Mouse (Mus musculus) bone marrow, adult 2 months (tissue): ENCODE results near the gene Rgs9. TPM values are rescaled to one million over a fixed set of nuclear protein-coding genes. Genes with fewer than 3 reads are reported as not detected.

ENCODE experiments used
- H3K27ac ChIP-seq: fragments of 200-500 bp; 2 replicates; pipeline ENCODE4 v1.5.1; 2012; ENCODE audit warnings: low read depth, mild to moderate bottlenecking, control low read depth, inconsistent platforms, low read length; ENCODE audit not compliant: control insufficient read depth, poor library complexity, insufficient read depth
- H3K4me1 ChIP-seq: fragments of 200-500 bp; 2 replicates; pipeline ENCODE4 v1.6.1; 2011; ENCODE audit warnings: low read length; ENCODE audit not compliant: control insufficient read depth, insufficient read depth
- H3K4me3 ChIP-seq: fragments of 200-500 bp; replicated peaks from 2 replicates; pipeline ENCODE3; 2011; ENCODE audit warnings: mild to moderate bottlenecking, low read depth, low read length, control low read depth; ENCODE audit not compliant: control insufficient read depth
- CTCF ChIP-seq: fragments of 200-500 bp; IDR thresholded peaks from 2 replicates; pipeline ENCODE4 v1.5.1; 2011; ENCODE audit warnings: low read length, control low read depth; ENCODE audit not compliant: control insufficient read depth, insufficient read depth
- POLR2A ChIP-seq: fragments of 200-500 bp; IDR thresholded peaks from 2 replicates; pipeline ENCODE4 v1.6.1; 2011; ENCODE audit warnings: low read depth, mild to moderate bottlenecking, control low read depth, low read length, borderline replicate concordance; ENCODE audit not compliant: control insufficient read depth
- WGBS: fragments of 180-500 bp; shearing (Covaris S2); methylation state at CpG from one replicate; pipeline ENCODE4 v1.1.7; 2018; 5-methylcytosine and 5-hydroxymethylcytosine counted together
- polyA plus RNA-seq: library from polyadenylated mRNA; stranded (reverse); fragments of >200 nt; gene quantifications from 2 replicates; pipeline ENCODE4 v1.2.4, GENCODE M21; 2011; ENCODE audit warnings: low replicate concordance; ENCODE audit not compliant: missing spikeins, insufficient read depth, insufficient read length

The Rgs9 gene
- polyA plus RNA-seq, 1 experiment: 0.57 TPM

- TF ChIP-seq CTCF (no peak), POLR2A (no peak)
- 47% methylated on average over 15 of the region's 15 CpGs for WGBS
- Histone ChIP-seq H3K4me1 (no peaks in the 10 kb centered on the region), H3K4me3 (no peak overlapping the region), H3K27ac (no peak overlapping the region)
These were observed 79.1 kb downstream of the Rgs9 start for GRCm38 (mm10) chr11:109218722-109219430.

GRCm38 (mm10) chr11:109217827-109218536 lies 79.9 kb downstream of the Rgs9 start:
- WGBS: 71% methylated on average over 12 of the region's 12 CpGs
- Histone ChIP-seq H3K4me1 (no peaks in the 10 kb centered on the region), H3K27ac (no peak overlapping the region), H3K4me3 (no peak overlapping the region)
- TF ChIP-seq POLR2A (no peak), CTCF (no peak)

- no peak for TF ChIP-seq POLR2A
- TF ChIP-seq CTCF: no peak
These were observed 87.2 kb downstream of the Rgs9 start for GRCm38 (mm10) chr11:109210772-109211171.

GRCm38 (mm10) chr11:109210341-109210740 lies 87.6 kb downstream of the Rgs9 start:
- 78% methylated on average over 7 of the region's 7 CpGs for WGBS
- Histone ChIP-seq H3K4me1 (no peaks in the 10 kb centered on the region), H3K27ac (no peak overlapping the region), H3K4me3 (no peak overlapping the region)
- TF ChIP-seq POLR2A (no peak), CTCF (no peak)

More at GRCm38 (mm10) chr11:109210772-109211171, 87.2 kb downstream of the Rgs9 start:
- 74% methylated on average over 11 of the region's 11 CpGs for WGBS
- Histone ChIP-seq H3K4me1 (no peaks in the 10 kb centered on the region), H3K4me3 (no peak overlapping the region), H3K27ac (no peak overlapping the region)

- Histone ChIP-seq H3K27ac (no peak overlapping the region), H3K4me3 (no peak overlapping the region), H3K4me1 (no peaks in the 10 kb centered on the region)
- no peak for TF ChIP-seq CTCF
- no peak for TF ChIP-seq POLR2A
- 71% methylated on average over 13 of the region's 13 CpGs for WGBS
These were observed 91.2 kb downstream of the Rgs9 start for GRCm38 (mm10) chr11:109206732-109207131.

DNA sequence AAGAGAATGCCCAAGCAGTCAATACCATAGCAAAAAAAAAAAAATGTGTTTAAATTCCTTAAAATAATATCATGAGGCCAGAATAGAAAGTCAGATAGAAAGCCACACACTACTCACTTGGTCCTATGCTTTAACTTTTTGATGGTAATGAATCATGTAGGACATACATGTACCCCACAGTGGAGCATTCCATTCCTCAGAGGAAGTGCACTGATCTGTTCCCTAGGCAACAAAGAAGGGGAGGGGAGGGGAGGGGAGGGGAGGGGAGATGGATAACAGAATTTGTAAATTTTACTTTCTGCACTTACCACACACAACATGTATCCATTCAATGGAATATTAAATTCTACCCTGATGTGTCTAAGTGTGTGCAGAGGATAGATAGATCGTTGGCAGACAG lies 91.9 kb downstream of the Rgs9 start:
- 74% methylated on average over 1 of the region's 1 CpGs for WGBS

GRCm38 (mm10) chr11:109199612-109200293 lies 98.2 kb downstream of the Rgs9 start:
- Histone ChIP-seq H3K4me1 (no peaks in the 10 kb centered on the region), H3K27ac (no peak overlapping the region), H3K4me3 (no peak overlapping the region)
- WGBS: 45% methylated on average over 8 of the region's 8 CpGs
- TF ChIP-seq POLR2A (no peak), CTCF (no peak)

More for the DNA sequence above, 91.9 kb downstream of the Rgs9 start:
- Histone ChIP-seq H3K4me1 (no peaks in the 10 kb centered on the region), H3K27ac (no peak overlapping the region), H3K4me3 (no peak overlapping the region)
- TF ChIP-seq POLR2A: no peak
- no peak for TF ChIP-seq CTCF

DNA sequence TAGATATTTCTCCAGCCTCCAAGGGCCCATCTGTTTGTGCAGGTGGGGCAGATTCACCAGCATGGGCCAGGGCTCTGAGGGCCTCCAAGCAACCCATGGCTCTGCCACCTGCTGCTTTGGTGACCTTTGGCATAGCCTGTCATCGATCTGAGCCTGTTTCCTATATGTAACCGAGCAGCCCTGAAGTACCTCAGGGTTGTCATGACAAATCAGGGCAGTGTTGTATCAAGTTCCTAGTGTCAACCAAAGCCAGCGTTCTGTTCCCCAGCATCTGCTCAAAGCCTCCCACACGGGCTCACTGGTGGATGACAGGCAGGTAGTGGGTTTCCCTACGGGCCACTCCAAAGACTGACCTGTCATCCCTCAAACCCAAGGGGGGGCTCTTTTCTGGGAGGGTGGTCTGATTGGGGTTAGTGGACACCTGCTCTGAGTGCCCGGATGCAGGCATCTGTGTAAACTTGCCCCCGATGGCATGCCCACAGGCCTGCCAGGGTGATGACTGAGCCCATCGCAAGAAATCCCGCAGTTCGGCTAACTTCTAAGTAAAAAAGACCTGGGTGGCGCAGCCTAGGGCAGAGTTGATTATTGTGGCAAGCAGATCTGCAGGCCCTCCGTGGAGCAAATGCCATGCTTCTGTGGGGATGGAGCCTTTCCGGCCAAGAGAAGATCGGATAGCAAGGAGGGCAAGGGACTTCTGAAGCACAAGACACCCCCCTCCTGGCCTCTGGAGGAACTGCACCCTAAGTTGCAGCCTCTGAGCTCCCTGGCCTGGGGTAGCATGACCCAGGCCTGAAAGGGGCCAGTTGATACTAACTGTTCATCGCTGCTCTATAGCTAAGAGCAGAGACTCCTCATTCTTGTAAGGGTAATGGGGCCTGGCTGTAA lies 105.0 kb downstream of the Rgs9 start:
- Histone ChIP-seq H3K4me3 (no peak overlapping the region), H3K4me1 (no peaks in the 10 kb centered on the region), H3K27ac (no peak overlapping the region)
- 56% methylated on average over 15 of the region's 15 CpGs for whole genome bisulfite sequencing
- TF ChIP-seq CTCF (peak; percentile 64), POLR2A (no peak)
